Mouse (Mus musculus) large intestine, adult 2 months (tissue): Measurements from ENCODE around the gene 6030452D12Rik. TPM values are rescaled to one million over a fixed set of nuclear protein-coding genes. Genes with fewer than 3 reads are reported as not detected.
A peak's percentile ranks its signal among the peaks of the same experiment; 100 is the strongest.

Experiments used
- DNase-seq: peaks from one replicate; pipeline ENCODE4 v3.0.0-alpha.2; 2012; ENCODE audit warnings: low read depth, low spot score
- WGBS: fragments of 180-500 bp; shearing (Covaris S2); methylation state at CpG from one replicate; pipeline ENCODE4 v1.1.7; 2018; 5-methylcytosine and 5-hydroxymethylcytosine counted together
- polyA plus RNA-seq: library from polyadenylated mRNA; depleted of rRNA; stranded (reverse); fragments of >200 nt; gene quantifications from 2 replicates; pipeline ENCODE4 v1.2.3, GENCODE M21; 2012

Gene 6030452D12Rik
- polyA plus RNA-seq, 1 experiment, result not detected

DNA sequence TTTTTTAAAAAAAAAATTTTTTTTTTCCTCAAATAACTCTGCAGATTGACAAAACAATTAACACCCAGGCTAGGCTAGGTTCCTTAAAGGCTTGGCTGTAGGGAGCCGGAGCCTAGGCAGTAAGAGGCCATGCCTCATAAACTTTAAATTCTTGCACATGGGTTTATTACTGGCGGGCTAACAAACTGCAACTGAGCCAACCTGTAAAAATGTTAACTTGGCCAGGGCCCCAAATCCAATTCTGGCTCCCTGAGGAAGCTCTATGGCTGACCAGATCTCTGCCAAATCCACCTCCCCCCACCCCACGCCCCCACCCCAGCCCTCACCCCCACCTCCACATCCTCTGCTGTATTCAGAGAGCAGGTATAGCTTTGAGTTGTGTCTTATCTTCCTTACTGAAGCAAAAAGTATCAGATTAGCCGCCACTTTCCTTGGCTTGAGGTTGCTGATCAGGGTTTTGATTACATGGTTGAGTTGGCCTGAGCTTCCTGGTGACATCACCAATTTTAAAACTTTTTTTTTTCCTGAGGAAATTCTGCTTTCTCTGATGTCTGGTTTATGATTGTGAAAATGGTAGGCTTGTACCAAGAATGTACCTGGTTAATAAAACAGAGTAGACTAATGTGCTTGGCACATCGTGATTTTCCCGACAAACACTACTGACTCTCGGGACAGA is 12.3 kb downstream of the 6030452D12Rik start:
- 28% methylated on average over 7 of the region's 7 CpGs for WGBS
- DNase-seq, result no peak

DNA sequence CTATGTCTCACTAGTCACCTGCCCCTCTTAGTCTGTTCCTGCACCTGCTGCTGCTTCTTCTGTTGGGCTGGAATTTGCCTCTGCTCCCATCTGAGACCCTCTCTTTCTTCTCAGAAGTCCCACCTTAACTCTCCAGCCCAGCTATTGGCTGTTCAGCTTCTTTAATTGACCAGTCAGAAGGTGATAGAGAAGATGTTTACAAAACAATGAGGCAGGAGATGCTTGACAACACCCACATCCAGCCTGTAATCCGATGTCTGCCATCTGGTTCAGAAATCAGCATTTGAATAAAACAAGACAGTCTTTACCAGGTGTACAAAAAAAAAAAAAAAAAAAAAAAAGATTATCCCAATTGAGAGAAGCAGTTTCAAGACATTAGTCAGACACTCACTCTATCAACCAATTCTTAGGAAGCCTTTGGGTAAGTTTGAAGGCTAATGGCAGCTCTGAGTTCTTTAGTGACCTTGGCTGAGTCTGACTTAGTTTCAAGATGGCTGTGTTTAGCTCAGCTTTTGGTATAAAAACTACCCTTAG is 15.7 kb downstream of the 6030452D12Rik start:
- no peak for DNase-seq
- WGBS, result 55% methylated on average over 1 of the region's 1 CpGs

DNA sequence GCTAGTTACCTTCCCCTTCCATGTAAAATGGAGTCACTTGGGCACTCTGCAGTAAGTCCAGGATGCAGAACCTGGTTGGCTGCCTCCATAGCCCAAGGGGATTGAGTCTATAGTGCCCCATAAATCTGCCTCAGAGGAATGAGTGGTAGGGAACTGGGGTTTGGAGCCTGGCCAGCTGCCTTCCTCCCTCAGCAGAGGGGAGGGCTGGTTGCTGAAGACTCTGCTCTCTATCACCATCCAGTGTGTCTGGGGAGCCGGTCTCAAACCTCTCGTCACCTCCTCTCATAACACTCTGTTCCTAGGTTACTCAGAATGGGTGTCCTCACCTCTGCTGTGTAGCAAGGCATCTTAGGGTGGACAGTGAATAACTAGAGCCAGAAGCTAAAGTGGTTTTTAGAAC is 16.3 kb downstream of the 6030452D12Rik start:
- 78% methylated on average over 2 of the region's 2 CpGs for WGBS
- DNase-seq, result no peak

DNA sequence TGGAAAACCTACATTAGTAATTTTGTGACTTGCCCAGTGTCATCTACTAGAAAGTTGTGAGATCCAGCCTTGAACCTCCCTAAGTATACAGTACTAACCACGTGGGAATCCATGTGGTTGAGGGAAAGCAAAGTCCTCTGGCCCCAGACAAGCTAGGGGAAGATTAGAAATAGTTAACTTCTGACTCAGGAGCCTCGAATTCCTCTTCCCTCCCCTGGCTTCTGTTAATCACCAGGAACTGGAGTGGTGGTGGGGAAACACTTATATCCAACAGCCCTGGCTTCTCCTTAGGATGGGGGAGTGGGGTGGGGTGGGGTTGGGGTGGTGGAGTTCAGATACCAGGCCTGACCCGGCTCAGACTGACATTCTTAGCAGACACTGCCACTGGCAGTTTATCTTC is 18.4 kb downstream of the 6030452D12Rik start:
- 9% methylated on average over 3 of the region's 3 CpGs for WGBS
- DNase-seq, result no peak

DNA sequence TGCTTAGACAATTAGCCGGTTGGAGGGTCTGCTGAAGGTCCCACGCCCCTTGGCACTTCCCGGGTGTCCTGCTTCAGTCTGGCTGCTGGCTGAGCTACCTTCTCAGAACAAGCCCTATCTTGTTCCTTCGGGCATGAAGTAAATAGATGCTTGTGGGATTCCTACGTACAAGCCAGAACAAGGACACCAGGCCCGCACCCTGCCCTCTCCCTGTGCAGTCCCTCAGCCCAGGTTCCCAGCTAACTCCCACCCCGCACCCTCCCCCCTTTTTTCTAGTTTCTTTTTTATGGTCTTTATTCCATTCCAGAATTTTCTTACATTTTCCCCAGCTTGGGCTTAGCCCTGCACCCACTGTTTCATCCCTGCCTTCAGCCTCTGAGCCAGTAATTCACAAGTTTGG is 20.3 kb downstream of the 6030452D12Rik start:
- DNase-seq, result no peak
- 80% methylated on average over 7 of the region's 7 CpGs for WGBS

DNA sequence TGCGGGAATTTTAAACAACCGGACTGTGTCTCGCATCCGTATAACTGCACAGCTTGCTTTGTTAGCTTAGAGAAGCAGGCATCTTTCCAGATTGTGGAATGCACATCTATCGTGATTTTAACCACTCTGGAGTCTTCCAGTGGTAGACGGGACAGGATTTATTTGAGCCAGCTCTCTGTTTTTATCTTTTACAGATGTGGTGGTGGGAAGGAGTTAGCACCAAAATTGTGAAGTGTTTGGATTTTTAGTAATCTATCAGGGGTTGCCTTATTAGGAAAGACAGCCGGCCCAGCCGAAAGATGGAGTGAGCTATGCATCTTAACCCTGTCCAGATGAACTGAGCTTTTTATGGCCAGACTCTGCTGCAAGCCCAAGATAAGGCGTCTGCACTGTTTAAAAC is 21.5 kb downstream of the 6030452D12Rik start:
- no peak for DNase-seq
- WGBS, result 59% methylated on average over 9 of the region's 9 CpGs

DNA sequence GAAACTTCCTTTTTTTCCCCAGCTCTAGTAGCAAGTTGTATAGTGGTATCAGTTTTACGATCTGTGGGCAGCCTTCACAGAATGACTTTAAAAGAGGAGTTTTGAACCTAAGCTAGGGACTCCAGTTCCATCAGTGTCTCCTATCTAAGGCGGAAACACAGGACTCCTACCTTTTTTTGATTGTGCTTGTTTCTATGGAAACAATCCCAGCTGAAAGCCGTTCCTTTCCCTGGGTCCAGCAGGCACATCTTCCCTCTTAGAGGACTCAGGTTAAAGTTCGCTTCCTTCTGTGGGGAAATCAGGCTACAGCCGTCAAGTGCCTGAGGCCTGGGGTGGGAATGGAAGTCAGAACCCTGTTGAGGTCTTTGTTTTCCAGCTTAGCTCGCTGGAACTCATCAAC is 26.4 kb downstream of the 6030452D12Rik start:
- WGBS, result 58% methylated on average over 6 of the region's 6 CpGs

DNA sequence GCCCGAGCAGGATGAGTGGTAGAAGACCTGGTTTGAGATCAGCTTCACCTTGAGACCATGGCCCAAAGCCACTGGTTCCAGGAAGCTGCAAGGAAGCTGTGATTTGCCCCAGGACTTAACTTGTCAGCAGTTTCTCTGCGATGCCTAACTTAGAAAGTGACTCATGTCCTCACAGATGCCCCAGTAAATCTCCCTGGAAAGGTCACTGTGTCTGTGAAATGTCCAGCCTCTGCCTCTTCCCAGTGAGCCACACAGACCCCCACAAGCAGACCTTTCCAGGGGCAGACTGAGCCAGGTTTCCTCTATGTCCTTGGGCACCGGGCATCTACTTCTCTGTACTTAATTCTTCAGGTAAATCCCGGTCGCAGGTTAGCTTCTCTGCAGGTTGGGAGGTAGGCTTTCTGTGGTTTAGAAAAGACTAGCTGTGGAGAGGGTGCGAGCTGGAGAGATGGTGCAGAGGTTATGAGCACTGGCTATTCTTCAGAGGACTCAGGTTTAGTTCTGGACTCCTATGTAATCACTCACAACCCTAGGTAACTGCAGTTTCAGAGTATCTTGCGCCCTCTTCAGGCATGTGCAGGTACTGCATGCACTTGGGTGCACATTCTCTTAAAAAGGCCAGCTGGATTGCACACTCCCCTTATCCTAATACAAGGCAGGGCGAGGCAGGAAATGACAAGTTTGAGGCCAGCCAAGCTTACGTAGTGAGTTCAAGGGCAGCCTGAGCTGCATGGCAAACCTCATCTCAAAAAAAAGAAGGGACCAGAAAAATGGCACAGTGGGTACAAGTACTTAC is 27.1 kb downstream of the 6030452D12Rik start:
- 88% methylated on average over 9 of the region's 9 CpGs for WGBS
- DNase-seq, result no peak

More for the DNA sequence above, 26.4 kb downstream of the 6030452D12Rik start:
- DNase-seq, result no peak

DNA sequence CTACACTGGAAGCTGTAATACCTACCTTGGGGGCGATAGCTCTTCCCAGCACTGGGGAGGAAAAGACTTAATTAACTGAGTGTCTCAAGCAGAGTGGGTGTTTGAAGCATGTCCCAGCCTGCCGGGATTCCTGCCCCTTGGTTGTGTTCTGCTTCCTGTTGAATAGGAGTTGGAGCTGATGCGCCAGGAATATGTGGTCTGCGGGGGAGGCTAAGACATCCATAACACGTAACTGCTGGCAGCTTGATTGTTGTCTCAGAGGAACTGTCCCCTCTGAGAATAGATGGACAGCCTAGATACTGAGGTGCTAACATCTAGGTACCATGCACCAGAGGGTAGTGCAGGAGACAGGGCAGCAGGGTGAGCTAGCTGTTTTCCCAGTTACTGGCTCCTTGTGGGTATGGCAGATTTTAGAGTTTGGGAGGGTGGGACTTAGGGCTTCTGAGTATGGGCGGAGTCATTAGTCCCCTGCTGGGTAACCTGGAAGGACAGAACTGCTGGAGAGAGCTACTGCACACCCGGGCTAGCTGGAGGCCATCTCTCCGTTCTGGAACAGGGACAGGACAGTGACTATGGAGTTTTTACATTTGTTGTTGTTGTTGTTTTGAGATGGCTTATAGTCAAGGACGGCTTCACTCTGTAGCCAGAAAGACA is 28.4 kb downstream of the 6030452D12Rik start:
- 86% methylated on average over 9 of the region's 9 CpGs for WGBS

DNA sequence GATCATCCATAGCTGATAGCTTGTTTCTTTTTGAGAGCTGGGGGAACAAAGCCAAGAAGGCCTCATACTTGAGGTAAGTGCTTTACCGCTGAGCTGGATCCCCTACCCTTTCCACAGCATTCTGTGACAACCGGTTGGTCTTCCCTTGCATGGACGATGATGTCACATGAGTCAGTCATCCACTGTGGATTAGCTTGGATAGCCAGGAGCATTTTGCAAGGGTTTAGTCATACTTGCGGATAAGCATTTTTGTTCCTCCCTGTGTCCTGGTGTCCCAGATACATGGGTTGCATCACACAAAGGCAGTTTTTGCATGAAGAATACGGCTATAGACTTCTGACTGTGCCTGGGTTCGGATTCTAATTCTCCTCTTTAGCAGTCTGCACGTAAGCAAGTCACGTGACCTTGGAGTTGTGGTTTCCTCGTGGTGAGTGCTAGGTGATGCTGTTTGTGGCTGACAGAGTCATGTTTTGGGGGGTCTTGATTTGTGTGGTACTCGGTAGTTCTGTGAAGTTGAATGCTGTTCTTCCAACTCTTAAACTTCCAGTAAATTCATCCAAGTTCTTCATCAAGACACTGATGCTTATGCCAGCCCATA is 29.7 kb downstream of the 6030452D12Rik start:
- WGBS, result 88% methylated on average over 10 of the region's 10 CpGs
- DNase-seq, result no peak

More for the DNA sequence above, 28.4 kb downstream of the 6030452D12Rik start:
- no peak for DNase-seq

DNA sequence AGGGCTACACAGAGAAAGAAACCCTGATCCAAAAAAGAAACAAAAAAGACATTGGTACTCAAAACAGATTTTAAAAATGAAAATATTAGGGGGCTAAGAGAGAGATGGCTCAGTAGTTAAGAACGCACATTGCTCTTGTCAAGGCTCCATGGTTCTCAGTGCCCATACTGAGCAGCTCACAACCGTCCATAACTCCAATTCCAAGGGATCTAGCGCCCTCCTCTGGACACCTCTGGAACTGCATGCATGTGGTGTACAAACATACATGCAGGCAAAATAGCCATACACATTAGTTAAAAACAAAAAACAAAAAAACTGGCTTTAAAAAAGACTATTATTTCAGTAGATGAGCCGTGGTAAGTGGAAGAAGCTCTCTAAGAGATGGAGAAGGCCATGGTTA is 30.2 kb downstream of the 6030452D12Rik start:
- WGBS, result 76% methylated on average over 4 of the region's 4 CpGs
- no peak for DNase-seq

DNA sequence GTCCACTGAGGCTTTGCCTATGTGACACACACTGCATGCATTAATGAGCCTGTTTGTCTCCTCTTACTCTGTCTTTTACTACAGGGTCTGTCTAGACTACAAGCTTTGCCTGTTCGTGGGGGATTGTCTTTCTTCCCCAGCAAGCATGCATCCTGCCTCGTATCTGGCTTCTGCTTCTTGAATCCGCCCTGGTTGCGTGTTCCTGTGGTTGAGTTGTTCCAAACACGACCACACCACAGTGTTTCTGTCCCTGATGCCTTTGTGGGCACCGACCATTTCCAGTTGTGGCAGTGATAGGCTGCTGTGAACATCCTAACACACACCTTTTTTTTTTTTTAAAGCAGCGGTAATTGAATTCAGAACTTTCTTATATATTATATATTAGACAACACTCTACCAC is 33.4 kb downstream of the 6030452D12Rik start:
- WGBS, result 68% methylated on average over 7 of the region's 7 CpGs
- DNase-seq, result no peak

DNA sequence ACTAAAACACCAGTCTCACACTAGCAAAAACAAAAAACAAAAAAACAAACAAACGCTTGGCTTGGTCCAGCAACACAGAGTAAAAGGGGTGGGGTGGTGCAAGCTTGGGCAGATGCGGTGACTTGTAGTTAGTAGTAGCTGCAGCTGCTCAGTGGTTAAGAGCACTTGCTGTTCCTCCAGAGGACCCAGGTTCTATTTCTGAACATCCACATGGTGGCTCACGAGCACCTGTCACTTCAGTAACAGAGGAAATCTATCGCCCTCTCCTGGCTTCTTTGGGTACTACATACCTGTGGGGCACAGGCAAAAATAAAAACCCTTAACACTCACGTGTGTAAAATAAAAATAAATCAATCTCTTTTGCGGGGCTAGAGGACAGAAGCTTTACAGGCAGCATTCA is 34.1 kb downstream of the 6030452D12Rik start:
- 24% methylated on average over 6 of the region's 6 CpGs for WGBS
- DNase-seq, result peak; percentile 54

DNA sequence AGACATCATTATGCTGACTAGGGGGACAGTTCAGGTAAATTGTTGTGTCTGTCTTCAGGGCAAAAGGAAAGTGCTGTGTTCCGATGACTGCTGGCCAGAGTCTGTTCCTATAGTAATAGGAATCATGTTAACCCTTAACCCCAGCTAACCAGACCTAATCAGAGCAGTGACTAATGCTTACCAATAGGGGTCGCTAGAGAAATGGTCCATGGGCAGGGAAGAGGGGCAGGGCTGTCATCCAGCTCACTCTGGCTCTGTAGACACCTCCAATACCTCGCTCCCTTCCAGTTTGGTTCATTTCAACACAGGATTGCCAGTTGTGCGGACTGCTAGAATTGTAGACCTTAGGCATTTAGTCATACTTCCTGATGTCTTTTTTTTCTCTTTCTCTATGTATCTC is 35.1 kb downstream of the 6030452D12Rik start:
- WGBS, result 72% methylated on average over 4 of the region's 4 CpGs
- DNase-seq, result no peak

DNA sequence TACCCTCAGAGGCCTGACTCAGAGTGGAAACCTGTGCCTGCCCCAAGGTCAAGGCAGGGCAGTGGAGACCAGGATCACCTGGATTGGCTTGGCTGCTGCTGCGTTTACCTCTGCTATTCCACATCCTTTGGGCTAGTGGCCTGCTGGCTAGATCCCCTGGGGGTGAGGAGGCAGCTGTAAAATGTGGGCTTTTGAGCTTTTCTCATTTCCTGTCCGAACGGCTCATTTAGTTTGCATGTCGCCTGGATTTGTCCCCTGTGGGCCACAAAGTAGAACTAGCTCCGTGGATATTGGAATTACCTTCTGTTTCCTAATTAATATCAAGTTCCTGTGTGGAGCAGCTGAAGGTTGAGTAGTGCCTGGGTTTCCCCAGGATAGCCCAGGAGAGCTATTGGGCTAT is 38.9 kb downstream of the 6030452D12Rik start:
- DNase-seq, result no peak
- 78% methylated on average over 5 of the region's 5 CpGs for WGBS

DNA sequence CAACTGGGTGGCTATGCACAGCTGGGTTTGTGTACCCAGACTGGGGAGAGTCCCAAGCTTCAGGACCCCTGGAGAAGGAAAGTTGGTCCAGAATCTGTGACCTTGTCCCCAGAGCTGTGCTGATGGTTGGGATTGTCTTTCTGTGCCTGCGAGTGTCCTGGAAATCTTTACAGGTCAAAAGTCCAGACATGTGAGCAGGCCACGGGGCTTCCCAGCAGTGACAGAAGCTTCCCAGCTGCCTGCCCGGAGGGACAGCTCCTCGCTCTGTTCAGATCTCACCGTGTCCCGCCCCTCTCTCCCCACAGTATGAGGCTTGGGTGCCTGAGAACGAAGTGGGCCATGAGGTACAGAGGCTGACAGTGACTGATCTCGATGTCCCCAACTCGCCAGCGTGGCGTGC is 40.7 kb downstream of the 6030452D12Rik start:
- 78% methylated on average over 11 of the region's 11 CpGs for WGBS
- DNase-seq, result no peak

DNA sequence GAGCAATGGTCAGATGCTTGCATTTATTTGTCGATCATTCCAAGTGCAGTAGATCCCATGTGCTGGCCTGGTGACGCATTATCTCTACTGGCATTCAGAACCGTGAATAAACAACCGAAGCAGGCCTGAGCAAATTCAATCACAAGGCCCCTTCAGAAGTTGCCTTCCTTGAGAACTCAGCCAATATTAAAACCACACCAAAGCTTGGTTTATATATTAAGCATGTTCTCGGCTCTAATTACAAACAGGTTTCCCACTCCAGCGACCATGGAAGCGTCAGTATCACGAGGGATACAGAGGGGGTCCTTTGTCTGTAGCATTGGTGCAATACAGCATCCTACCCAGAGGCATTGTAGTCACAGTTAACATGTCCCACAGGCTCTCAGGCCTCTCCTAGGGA is 42.7 kb downstream of the 6030452D12Rik start:
- 87% methylated on average over 8 of the region's 8 CpGs for WGBS
- DNase-seq, result no peak

DNA sequence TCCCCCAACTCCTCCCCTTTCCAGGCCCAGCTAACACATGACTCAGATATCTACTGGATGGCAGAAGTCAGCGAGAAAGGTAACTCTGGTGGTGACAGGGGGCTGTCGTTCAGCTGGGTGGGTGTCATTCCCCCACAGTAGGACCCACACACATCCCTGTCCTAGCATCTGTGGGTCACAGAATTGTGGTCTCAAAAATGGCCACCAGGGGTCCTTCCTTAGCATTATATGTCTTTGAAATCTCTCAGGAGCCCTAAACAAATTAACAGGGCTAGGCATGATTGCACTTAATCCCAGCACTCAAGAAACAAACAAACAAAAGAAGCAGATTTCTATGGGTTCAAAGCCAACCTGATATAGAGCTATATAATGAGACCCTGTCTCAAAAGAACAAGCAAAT is 44.8 kb downstream of the 6030452D12Rik start:
- WGBS, result 70% methylated on average over 2 of the region's 2 CpGs
- DNase-seq, result no peak

DNA sequence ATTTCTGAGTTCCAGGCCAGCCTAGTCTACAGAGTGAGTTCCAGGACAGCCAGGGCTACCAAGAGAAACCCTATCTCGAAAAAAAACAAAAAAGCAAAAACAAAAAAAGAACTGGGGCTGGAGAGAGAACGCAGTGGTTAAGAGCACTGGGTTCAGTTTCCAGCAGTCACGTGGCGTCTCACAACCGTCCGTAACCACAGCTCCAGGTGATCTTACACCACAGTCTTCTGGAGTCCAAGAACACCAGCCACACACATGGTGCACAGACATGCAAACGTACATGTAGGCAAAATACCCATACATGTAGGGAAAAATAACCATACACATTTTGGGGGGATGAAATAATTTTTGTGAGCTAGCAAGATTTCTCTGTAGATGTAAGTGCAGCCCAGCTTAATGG is 46.4 kb downstream of the 6030452D12Rik start:
- DNase-seq, result no peak
- 88% methylated on average over 7 of the region's 7 CpGs for WGBS

DNA sequence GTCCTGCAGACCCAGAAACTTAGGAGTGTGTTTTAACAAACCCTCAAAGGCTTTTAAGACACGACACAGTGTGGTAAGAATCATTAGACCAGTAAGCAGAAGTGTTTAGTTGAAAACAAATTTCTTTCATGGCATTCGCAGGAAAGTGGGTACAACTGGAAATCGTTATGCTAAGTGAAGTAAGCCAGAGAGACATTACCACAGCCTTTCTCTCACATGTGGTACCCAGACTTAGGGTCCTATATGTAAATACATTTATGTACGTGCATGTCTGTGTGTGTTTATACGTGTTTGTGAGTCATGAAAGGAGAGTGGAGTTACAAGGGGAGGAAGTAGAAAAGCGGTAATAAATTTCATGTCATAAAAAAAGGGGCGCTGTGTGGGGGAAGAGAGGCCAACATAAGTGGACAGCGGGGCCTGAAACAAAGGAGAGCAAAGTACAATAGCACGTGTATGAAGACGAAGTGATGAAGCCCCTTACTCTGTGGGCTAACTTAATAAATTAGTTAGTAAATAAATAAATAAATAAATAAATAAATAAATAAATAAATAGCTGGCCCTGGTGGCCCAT is 48.1 kb downstream of the 6030452D12Rik start:
- DNase-seq, result no peak
- 26% methylated on average over 10 of the region's 10 CpGs for WGBS
